Mouse (Mus musculus) embryo, embryonic 11.5 days (tissue): ENCODE data around the gene Ren1.
"Not testable (repeated sequence)": the region's sequence is repeated elsewhere in the genome, so short reads cannot be mapped to it uniquely, and the experiment has no call there.

Source experiments
- DNase-seq: peaks from one replicate; pipeline ENCODE4 v3.0.0-alpha.2; 2012; ENCODE audit warnings: low read depth, low spot score

The Ren1 gene

GRCm38 (mm10) chr1:133350210-133350609 is at the start of gene Ren1:
Ren1 (plus strand) TSS chr1:133350510.
- DNase-seq, result no peak

GRCm38 (mm10) chr1:133302540-133302939 is 47.8 kb upstream of the Ren1 start:
- no peak for DNase-seq

- DNase-seq, result peak; percentile 48
These were observed 43.5 kb upstream of the Ren1 start for GRCm38 (mm10) chr1:133306842-133307241.

- DNase-seq, result peak; percentile 42
These were observed 43.0 kb upstream of the Ren1 start for GRCm38 (mm10) chr1:133307318-133307717.

GRCm38 (mm10) chr1:133309652-133310267 is 40.5 kb upstream of the Ren1 start, which contains the start of gene Golt1a:
Golt1a (plus strand) TSS chr1:133309800.
- DNase-seq, result no peak

- no peak for DNase-seq
These were observed 39.1 kb upstream of the Ren1 start for GRCm38 (mm10) chr1:133311240-133311639.

- no peak for DNase-seq
These were observed 38.4 kb upstream of the Ren1 start for GRCm38 (mm10) chr1:133311946-133312345.

- DNase-seq, result peak; percentile 53
These were observed 35.9 kb upstream of the Ren1 start for GRCm38 (mm10) chr1:133314364-133314763.

- no peak for DNase-seq
These were observed 34.5 kb upstream of the Ren1 start for GRCm38 (mm10) chr1:133315775-133316174.

GRCm38 (mm10) chr1:133316577-133316976 is 33.7 kb upstream of the Ren1 start:
- no peak for DNase-seq

- no peak for DNase-seq
These were observed 33.2 kb upstream of the Ren1 start for GRCm38 (mm10) chr1:133317149-133317548.

- no peak for DNase-seq
These were observed 28.9 kb upstream of the Ren1 start, which contains the start of gene Kiss1 for GRCm38 (mm10) chr1:133321267-133321925. Kiss1 (plus strand) TSS chr1:133321875.

- DNase-seq, result no peak
These were observed 27.0 kb upstream of the Ren1 start for GRCm38 (mm10) chr1:133323333-133323732.

GRCm38 (mm10) chr1:133325951-133326350 is 24.4 kb upstream of the Ren1 start:
- no peak for DNase-seq

GRCm38 (mm10) chr1:133327094-133327493 is 23.2 kb upstream of the Ren1 start:
- no peak for DNase-seq

GRCm38 (mm10) chr1:133328299-133328795 is 22.0 kb upstream of the Ren1 start:
- DNase-seq, result no peak

- no peak for DNase-seq
These were observed 21.2 kb upstream of the Ren1 start for GRCm38 (mm10) chr1:133328896-133329637.

GRCm38 (mm10) chr1:133329638-133329964 is 20.7 kb upstream of the Ren1 start:
- no peak for DNase-seq

GRCm38 (mm10) chr1:133331142-133331541 is 19.2 kb upstream of the Ren1 start:
- no peak for DNase-seq

- DNase-seq, result no peak
These were observed 17.5 kb upstream of the Ren1 start for GRCm38 (mm10) chr1:133332656-133333430.

GRCm38 (mm10) chr1:133333937-133334336 is 16.4 kb upstream of the Ren1 start:
- no peak for DNase-seq

- DNase-seq, result not testable (repeated sequence)
These were observed 9.9 kb upstream of the Ren1 start for GRCm38 (mm10) chr1:133340403-133340802.
